Mouse (Mus musculus) MEL (cell line): Measurements from ENCODE around the gene Arhgap44. TPM values are rescaled to one million over a fixed set of nuclear protein-coding genes. Genes with fewer than 3 reads are reported as not detected.

Source experiments
- DNase-seq: peaks from one replicate; pipeline ENCODE4 v3.0.0; 2011; ENCODE audit warnings: low read depth, low spot score
- H3K27ac ChIP-seq: 2 replicates; pipeline ENCODE4 v1.5.1; 2012; ENCODE audit warnings: low read depth, mild to moderate bottlenecking, control low read depth, low read length, moderate library complexity; ENCODE audit not compliant: control insufficient read depth
- H3K27me3 ChIP-seq, 2 experiments: fragments of 150-350 bp in 1 of 2; sonication (generic) in 1 of 2; 2 replicates each; pipeline ENCODE4 v1.6.1; 2012; ENCODE audit warnings: low read length in 2 of 2, mild to moderate bottlenecking in 2 of 2, improper control_type of control experiment in 1 of 2, moderate library complexity in 1 of 2; ENCODE audit not compliant: insufficient read depth in 2 of 2, control insufficient read depth in 1 of 2
- H3K36me3 ChIP-seq, 2 experiments: 2 replicates each; pipeline ENCODE4 v1.6.1; 2012 to 2014; ENCODE audit warnings: low read length in 2 of 2, improper control_type of control experiment in 1 of 2, inconsistent platforms in 1 of 2, mild to moderate bottlenecking in 1 of 2; ENCODE audit not compliant: insufficient read depth in 2 of 2, control insufficient read depth in 1 of 2
- H3K4me1 ChIP-seq, 2 experiments: fragments of 150-350 bp in 1 of 2; sonication (generic) in 1 of 2; 2 replicates each; pipeline ENCODE4 v1.6.1; 2012; ENCODE audit warnings: low read length in 2 of 2, improper control_type of control experiment in 1 of 2, mild to moderate bottlenecking in 1 of 2; ENCODE audit not compliant: insufficient read depth in 2 of 2, control insufficient read depth in 1 of 2
- H3K4me3 ChIP-seq, 2 experiments: fragments of 150-350 bp in 1 of 2; sonication (generic) in 1 of 2; 2 replicates each; pipeline ENCODE4 v1.5.1; 2012; ENCODE audit warnings: low read depth in 2 of 2, low read length in 2 of 2, mild to moderate bottlenecking in 2 of 2, moderate library complexity in 2 of 2, control low read depth in 1 of 2, improper control_type of control experiment in 1 of 2; ENCODE audit not compliant: control insufficient read depth in 1 of 2, insufficient read depth in 1 of 2
- H3K79me2 ChIP-seq: 2 replicates; pipeline ENCODE4 v1.6.1; 2012; ENCODE audit warnings: mild to moderate bottlenecking, low read length, moderate library complexity; ENCODE audit not compliant: control insufficient read depth, poor library complexity, insufficient read depth
- H3K9ac ChIP-seq: 2 replicates; pipeline ENCODE4 v1.6.1; 2012; ENCODE audit warnings: low read depth, mild to moderate bottlenecking, control low read depth, low read length, moderate library complexity; ENCODE audit not compliant: control insufficient read depth, poor library complexity, severe bottlenecking
- H3K9me3 ChIP-seq: fragments of 150-350 bp; sonication (generic); replicated peaks from 2 replicates; pipeline ENCODE4 v1.6.1; 2012; ENCODE audit warnings: mild to moderate bottlenecking, low read length, improper control_type of control experiment, moderate library complexity; ENCODE audit not compliant: insufficient read depth
- BHLHE40 ChIP-seq: IDR thresholded peaks from 2 replicates; pipeline ENCODE4 v1.6.1; 2012; ENCODE audit warnings: low read depth, mild to moderate bottlenecking, inconsistent platforms, low read length, improper control_type of control experiment, borderline replicate concordance
- CHD1 ChIP-seq: IDR thresholded peaks from 2 replicates; pipeline ENCODE4 v1.6.1; 2012; ENCODE audit warnings: low read depth, mild to moderate bottlenecking, inconsistent platforms, low read length, improper control_type of control experiment
- CHD2 ChIP-seq: IDR thresholded peaks from 2 replicates; pipeline ENCODE4 v1.6.1; 2011; ENCODE audit warnings: low read length, improper control_type of control experiment
- EP300 ChIP-seq, 2 experiments: IDR thresholded peaks; 2 replicates each; pipeline ENCODE4 v1.6.1; 2011; ENCODE audit warnings: improper control_type of control experiment in 2 of 2, low read length in 2 of 2, low read depth in 1 of 2, mild to moderate bottlenecking in 1 of 2
- JUND ChIP-seq: IDR thresholded peaks from 2 replicates; pipeline ENCODE4 v1.6.1; 2011; ENCODE audit warnings: low read depth, mild to moderate bottlenecking, improper control_type of control experiment, low read length
- KAT2A ChIP-seq: conservative IDR thresholded peaks from 2 replicates; pipeline ENCODE4 v1.6.1; 2012; ENCODE audit warnings: low read depth, low read length, improper control_type of control experiment, inconsistent platforms
- MAFK ChIP-seq: IDR thresholded peaks from 2 replicates; pipeline ENCODE4 v1.6.1; 2011; ENCODE audit warnings: low read depth, mild to moderate bottlenecking, low read length, improper control_type of control experiment, borderline replicate concordance
- MAX ChIP-seq: IDR thresholded peaks from 2 replicates; pipeline ENCODE4 v1.6.1; 2011; ENCODE audit warnings: low read length, improper control_type of control experiment
- MXI1 ChIP-seq: IDR thresholded peaks from 2 replicates; pipeline ENCODE4 v1.6.1; 2011; ENCODE audit warnings: mild to moderate bottlenecking, low read depth, low read length, improper control_type of control experiment
- MYB ChIP-seq: IDR thresholded peaks from 2 replicates; pipeline ENCODE4 v1.6.1; 2011; ENCODE audit warnings: mild to moderate bottlenecking, low read depth, low read length, improper control_type of control experiment
- NELFE ChIP-seq: IDR thresholded peaks from 2 replicates; pipeline ENCODE4 v1.6.1; 2011; ENCODE audit warnings: low read depth, low read length, improper control_type of control experiment
- POLR2AphosphoS5 ChIP-seq: IDR thresholded peaks from 2 replicates; pipeline ENCODE4 v1.6.1; 2012; ENCODE audit warnings: low read depth, borderline replicate concordance, mild to moderate bottlenecking, inconsistent platforms, low read length, moderate library complexity, mixed read lengths
- SMC3 ChIP-seq: IDR thresholded peaks from 2 replicates; pipeline ENCODE4 v1.6.1; 2011; ENCODE audit warnings: low read depth, low read length, improper control_type of control experiment
- TBP ChIP-seq: IDR thresholded peaks from 2 replicates; pipeline ENCODE4 v1.8.0; 2011; ENCODE audit warnings: low read depth, low read length, improper control_type of control experiment
- UBTF ChIP-seq: IDR thresholded peaks from 2 replicates; pipeline ENCODE4 v1.6.1; 2012; ENCODE audit warnings: low read depth, mild to moderate bottlenecking, inconsistent platforms, low read length, improper control_type of control experiment, moderate library complexity, borderline replicate concordance; ENCODE audit not compliant: insufficient read depth
- USF1 ChIP-seq: IDR thresholded peaks from 2 replicates; pipeline ENCODE4 v1.6.1; 2014; ENCODE audit warnings: low read depth, mild to moderate bottlenecking, inconsistent platforms, low read length, improper control_type of control experiment, moderate library complexity
- ZC3H11A ChIP-seq: IDR thresholded peaks from 2 replicates; pipeline ENCODE4 v1.6.1; 2012; ENCODE audit warnings: low read depth, mild to moderate bottlenecking, inconsistent platforms, low read length, improper control_type of control experiment
- ZKSCAN1 ChIP-seq: IDR thresholded peaks from 2 replicates; pipeline ENCODE4 v1.6.1; 2012; ENCODE audit warnings: low read depth, mild to moderate bottlenecking, inconsistent platforms, low read length, improper control_type of control experiment, moderate library complexity
- polyA plus RNA-seq, 2 experiments: library from polyadenylated mRNA; stranded (reverse) in 1 of 2; unstranded in 1 of 2; fragments of >175 nt in 1 of 2; fragments of >200 nt in 1 of 2; gene quantifications; 2 replicates each; pipeline versions ENCODE4 v1.2.1 to v1.2.4; 2012; ENCODE audit warnings: low replicate concordance in 2 of 2, low read depth in 1 of 2; ENCODE audit not compliant: insufficient read length in 2 of 2, insufficient read depth in 1 of 2, missing spikeins in 1 of 2
- total RNA-seq: library from RNA; depleted of rRNA; stranded (reverse); fragments of 300-350 nt; gene quantifications from 2 replicates; pipeline ENCODE4 v1.2.3, GENCODE M21; 2012

Gene Arhgap44
- total and polyA plus RNA-seq, 3 experiments, result 0.08 TPM; not detected in 2

DNA sequence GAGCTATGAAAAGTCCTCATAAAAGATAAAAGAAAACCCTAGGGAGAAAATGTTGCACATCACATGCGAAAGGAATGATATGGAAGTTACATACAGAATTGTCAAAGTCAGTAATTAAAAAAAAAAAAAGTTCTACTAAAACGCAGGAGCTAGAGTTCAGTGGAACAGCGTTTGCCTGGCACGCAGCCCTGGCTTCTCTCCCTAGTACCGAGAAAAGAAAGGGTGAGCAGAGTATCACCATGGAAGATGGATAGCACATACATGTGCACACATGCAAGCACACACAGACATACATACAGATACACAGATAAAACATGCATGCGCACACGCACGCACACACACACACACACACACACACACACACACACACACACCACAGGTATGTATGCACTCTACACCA, 82.0 kb downstream of the Arhgap44 start:
- Histone ChIP-seq H3K27me3 (no peaks in the 10 kb centered on the region), H3K36me3 (no peaks in the 10 kb centered on the region), H3K27ac (no peak overlapping the region), H3K79me2 (no peaks in the 10 kb centered on the region), H3K9me3 (no peaks in the 10 kb centered on the region), H3K9ac (no peak overlapping the region), H3K4me3 (no peak overlapping the region), H3K4me1 (no peaks in the 10 kb centered on the region)
- TF ChIP-seq EP300 (IDR thresholded peaks at IDR 0.05; ENCODE audit: low read depth in 1 of 2, low read length in 2 of 2), result no peak
- no peak for TF ChIP-seq ZC3H11A
- no peak for TF ChIP-seq USF1
- no peak for TF ChIP-seq NELFE
- no peak for TF ChIP-seq UBTF
- no peak for TF ChIP-seq BHLHE40
- no peak for TF ChIP-seq JUND
- no peak for TF ChIP-seq ZKSCAN1
- no peak for TF ChIP-seq CHD1
- TF ChIP-seq CHD2, result no peak
- TF ChIP-seq KAT2A, result no peak
- no peak for TF ChIP-seq MAFK
- no peak for TF ChIP-seq MYB
- DNase-seq, result no peak

GRCm38 (mm10) chr11:65080274-65080673, 82.5 kb downstream of the Arhgap44 start:
- no peak overlapping the region for H3K27ac ChIP-seq
- no peaks in the 10 kb centered on the region for H3K36me3 ChIP-seq
- H3K27me3 ChIP-seq, result no peaks in the 10 kb centered on the region
- no peak overlapping the region for H3K9ac ChIP-seq
- no peak for TF ChIP-seq MXI1
- no peak for TF ChIP-seq USF1
- TF ChIP-seq TBP, result no peak
- no peak for TF ChIP-seq CHD2
- no peak for TF ChIP-seq POLR2AphosphoS5
- no peak for TF ChIP-seq MAX
- TF ChIP-seq SMC3, result no peak
- no peaks in the 10 kb centered on the region for H3K79me2 ChIP-seq
- no peak overlapping the region for H3K4me3 ChIP-seq
- H3K9me3 ChIP-seq, result no peaks in the 10 kb centered on the region
- DNase-seq, result no peak
- no peaks in the 10 kb centered on the region for H3K4me1 ChIP-seq
